Mouse (Mus musculus): ENCODE measurements around the gene 2810408A11Rik.
A peak's percentile ranks its signal among the peaks of the same experiment; 100 is the strongest.
"Not testable (repeated sequence)": the region's sequence is repeated elsewhere in the genome, so short reads cannot be mapped to it uniquely, and the experiment has no call there.

The 2810408A11Rik gene

DNA sequence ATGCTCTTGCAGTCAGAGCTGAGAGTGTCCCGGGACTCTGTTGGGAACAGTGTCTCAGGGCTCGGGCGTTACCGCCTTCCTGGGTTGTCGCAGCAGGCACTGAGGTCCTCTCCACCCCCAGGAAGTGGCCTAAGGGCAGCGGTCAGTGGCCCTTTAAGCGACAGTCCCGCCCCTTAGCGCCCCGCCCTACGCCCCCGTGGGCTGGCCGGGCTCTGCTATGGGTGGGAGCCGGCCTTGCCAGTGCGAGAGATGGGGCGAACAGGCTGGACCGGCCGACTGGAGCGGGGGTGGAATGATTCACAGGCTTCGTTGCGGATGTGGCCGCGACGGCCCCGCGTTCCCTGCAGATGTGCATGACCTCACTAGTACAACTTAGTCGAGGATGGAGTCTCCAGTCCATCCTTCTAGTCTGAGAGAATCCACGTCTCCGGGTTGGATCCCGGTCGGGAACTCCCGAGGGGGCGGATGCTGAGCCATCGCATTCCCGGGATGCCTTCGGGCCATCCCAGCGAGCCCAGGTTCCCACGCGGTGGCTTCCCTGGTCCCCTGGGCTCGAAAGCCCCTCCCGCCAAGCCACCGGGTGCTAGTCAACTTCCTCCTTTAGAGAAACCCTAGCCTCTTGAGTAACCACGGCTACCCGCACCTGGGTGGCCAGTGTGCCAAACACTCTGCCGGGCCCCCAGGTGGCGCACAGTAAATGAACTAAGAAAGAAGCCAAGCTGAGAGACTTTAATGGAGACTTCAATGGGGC, 19.8 kb downstream of the 2810408A11Rik start, which contains the start of gene Kctd11:
TSS of gene Kctd11 (minus strand) at position 554 of the 751 bp plus-strand sequence.
- peak; percentile 87 for DNase-seq (ENCODE audit: low spot score)

DNA sequence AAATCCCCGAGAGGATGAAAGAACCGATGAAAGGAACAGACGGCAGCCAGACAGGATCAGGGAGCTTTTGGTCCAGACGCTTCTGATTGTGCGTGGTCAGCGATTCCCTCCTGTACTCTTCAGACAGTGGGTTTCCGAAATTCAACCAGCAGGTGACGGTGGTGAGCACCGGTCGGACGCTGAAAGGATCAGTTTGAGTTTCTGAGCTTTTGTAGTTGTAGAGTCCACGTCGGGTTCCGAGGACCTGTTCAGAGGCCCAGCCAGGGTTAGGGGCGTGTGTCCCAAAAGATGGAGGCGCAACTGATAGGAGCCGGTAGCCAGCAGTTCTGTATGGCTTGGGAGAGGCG, 20.3 kb downstream of the 2810408A11Rik start:
- DNase-seq (ENCODE audit: low spot score): peak; percentile 87

DNA sequence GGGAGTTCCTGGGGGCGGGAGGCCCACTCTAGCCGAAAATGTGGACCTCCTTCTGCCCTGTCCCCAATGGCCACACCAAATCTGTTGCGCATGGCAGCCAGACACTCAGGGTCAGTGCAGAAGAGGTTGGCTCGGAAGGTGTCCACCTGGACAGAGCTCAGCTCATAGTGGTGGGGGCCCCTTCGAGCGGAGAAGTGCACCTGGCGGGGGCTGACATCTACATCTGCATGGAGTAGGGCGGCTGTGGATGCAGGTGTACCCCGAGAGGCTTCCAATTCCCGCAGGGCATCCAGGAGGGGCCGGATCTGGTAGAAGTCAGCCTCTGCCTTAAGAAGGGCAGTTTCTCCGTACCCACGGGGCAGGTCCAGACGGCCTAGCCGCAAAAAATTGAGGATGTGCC, 21.1 kb downstream of the 2810408A11Rik start:
- DNase-seq (ENCODE audit: low spot score): no peak

DNA sequence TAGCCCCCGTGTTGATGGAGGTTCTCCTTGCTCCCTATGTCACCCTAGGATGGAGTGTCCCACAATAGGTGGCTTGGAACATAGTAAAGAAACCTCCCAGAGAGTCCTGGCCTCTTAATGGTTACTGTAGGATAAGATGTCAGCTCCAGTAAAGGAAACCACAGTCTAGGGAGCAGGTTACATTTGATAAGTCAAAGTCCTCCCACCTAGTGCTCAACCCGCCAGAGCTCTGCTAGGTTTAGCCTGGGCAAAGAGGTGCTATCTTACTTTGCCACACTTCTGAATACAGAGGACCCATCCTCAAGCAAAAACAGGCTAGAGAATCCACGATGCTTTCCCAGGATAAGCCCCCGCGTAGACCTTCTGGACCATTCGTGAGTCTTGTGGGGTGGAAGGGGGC, 21.8 kb downstream of the 2810408A11Rik start:
- no peak for DNase-seq (ENCODE audit: low spot score)

DNA sequence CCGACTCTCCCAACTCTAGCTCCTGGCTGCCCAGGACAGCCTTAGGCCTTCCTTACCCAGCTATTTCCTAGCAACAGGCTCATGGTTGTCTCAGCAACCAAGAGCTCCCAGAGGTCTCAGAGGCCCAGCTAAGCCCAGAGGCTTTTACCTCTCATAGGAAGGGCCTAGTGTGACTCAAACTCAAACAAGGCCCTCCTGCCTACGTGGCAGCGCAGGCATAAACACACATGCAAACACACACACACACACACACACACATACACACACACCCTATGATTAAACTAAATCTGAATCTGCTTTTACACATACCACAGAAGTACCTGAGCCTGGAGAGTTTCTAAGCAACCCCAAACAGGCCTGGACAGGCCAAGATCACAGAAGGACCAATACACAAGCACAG, 22.4 kb downstream of the 2810408A11Rik start:
- peak; percentile 42 for DNase-seq (ENCODE audit: low spot score)

DNA sequence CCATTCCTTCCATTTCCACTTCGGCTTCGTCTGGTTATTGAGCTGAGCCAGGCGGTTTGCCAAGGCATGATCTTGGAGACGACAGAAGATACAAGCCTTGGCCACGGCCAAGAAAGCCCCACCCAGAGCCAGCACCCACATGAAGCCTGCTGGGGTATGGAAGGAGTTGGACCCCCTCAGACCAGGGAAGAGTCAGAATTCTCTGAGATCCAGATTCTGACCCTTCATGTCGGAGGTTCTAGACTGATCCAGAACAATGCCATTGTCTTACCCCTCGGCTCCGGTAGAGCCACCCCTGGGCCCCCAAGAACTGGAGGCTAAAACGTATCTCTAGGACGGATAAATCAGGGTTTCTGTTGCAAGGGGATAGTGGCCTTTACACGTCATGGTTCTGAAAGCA, 22.9 kb downstream of the 2810408A11Rik start, which contains the start of gene Tmem95:
TSS of gene Tmem95 (minus strand) at position 141 of the 400 bp plus-strand sequence.
- no peak for DNase-seq (ENCODE audit: low spot score)

DNA sequence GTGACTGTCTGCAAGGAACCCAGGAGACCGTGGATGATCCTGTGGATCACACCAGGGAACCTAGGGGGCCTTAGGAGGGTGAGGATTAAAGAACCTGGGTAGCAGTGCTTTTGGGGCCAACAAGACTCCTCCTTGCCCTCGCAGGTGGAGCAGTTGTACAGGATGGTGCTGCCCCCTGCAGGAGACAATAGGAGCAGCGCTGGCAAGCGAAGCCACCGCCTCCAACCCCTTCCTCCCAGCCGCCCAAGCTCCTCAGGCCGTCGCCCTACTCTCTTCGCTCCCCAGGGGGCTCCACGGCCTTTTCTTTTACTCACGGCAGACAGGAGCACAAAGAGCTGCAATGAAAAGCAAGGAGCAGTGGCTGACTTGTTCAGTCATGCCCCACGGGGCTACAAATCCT, 23.9 kb downstream of the 2810408A11Rik start:
- peak; percentile 88 for DNase-seq (ENCODE audit: low spot score)

DNA sequence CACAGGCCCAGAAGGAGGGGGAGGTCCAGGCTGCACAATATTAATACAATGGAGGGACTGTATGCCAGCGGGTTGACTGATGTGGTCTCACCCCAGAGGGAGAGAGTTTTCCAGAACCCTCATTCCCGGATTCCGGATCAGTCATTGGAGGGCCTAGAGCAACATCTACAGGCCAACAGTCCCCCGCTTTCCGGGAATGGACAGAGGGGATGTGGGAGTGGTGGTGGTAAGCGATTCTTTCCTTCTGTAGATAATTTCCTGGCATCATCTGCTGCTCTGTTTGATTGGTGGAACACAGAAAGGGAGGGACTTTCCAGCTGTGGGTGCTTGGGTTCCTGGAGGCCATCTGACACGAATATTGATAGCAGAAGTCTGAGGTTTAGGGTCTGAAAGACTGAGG, 24.6 kb downstream of the 2810408A11Rik start:
- peak; percentile 41 for DNase-seq (ENCODE audit: low spot score)

DNA sequence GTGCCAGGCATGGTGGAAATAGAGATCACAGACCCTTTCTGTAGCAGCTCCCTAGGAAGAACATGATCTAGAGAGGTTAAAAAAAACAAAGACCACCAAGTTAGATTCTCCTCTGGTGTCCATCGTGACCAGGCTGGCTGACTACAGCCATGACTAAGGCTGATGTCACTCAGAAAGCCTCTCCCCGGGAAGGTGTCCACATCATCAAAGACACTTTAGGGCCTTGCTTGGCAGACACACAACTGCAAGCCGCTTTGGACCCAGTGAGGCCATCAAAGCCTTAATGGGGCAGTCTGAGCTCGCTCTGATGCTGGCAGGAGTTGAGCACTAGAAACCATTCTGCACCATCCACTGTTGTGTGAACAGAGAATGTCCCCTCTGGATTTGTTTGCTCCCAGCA, 28.3 kb downstream of the 2810408A11Rik start:
- no peak for DNase-seq (ENCODE audit: low spot score)

DNA sequence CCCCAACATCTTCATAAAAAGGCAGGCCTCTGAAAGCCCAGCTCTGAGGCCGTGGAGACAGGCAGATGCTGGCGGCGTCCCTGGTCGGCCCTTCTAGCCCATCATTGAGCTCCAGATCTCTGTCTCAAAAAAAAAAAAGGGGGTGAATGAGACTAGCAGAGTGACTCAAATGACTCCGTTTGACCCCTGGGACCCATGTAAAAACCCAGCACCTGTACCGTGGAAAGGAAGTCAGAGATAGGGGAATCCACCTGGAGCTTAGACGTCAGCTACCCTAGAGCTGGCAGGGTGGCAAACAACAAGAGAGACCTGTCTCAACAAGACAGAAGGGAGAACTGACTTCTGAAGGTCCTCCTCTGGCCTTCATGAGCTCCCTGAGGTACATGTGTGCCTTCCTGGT, 29.0 kb downstream of the 2810408A11Rik start:
- DNase-seq (ENCODE audit: low spot score): no peak

DNA sequence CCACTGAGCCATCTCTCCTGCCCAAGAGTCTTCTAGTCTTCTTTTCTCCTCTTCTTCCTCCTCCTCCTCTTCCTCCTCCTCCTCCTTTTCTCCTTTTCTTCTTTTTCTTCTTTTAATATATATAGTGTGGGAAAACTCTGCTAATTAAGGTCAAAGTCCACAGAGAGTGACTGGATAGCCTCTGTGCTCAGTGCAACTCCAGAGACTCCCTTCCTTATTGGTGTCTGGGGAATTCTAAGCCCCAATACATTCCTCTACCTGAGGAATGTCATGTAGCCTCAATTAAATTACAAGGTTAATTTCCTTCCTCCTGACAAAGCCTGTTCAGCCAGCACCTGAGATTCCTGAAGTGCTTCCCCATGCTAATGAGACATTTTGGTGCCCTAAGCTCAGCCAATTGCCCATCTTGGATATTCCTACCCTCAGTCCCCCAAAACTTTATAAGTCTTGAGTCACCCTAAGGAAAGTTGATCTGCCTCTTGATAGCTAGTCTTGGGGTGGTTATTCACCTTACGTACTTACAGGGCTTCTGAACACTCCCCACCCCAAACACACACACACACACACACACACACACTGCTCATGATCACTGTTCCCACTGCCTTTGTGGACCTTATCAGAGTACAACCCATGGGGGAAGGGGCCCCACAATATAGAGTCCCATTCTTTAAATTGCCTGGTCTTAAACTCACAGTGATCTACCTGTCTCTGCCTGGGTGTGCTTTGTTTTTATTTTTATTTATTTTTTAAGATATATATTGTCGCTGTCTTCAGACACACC, 30.3 kb downstream of the 2810408A11Rik start:
- DNase-seq (ENCODE audit: low spot score): no peak

DNA sequence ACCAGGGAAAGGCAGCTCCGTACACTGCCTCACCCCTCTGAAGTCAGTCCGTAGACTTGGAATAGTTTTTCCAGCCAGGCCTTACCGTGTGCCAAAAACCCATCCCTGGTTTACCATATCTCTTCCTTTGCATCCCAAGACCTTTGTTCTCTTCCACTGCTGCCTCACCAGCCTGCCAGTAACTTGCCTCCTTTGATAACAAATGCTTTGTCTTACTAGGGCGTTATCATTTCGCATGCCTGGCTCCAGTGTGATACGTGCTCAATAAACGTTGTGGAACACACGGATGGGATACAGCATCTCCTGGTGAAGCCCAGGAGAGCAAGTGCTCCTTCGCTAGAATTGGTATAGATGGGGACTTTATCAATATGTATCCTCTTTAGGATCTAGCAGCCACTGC, 33.5 kb downstream of the 2810408A11Rik start:
- no peak for DNase-seq (ENCODE audit: low spot score)

DNA sequence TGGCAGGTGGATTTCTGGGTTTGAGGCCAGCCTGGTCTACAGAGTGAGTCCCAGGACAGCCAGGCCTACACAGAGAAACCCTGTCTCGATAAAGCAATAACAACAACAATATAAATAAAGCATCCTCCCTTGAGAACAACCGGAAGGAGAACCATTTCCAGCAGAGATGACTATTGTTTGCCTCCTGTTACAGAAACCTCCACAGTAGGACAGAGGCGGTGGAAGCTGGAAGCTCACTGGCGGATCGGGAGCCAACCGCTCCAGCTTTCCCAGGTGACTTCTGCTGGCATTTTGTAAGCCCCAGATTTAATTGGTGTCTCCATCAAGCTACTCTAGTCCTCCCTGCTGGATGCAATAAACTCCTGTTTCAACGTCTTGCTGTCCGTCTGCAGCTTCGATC, 35.2 kb downstream of the 2810408A11Rik start:
- no peak for DNase-seq (ENCODE audit: low spot score)

DNA sequence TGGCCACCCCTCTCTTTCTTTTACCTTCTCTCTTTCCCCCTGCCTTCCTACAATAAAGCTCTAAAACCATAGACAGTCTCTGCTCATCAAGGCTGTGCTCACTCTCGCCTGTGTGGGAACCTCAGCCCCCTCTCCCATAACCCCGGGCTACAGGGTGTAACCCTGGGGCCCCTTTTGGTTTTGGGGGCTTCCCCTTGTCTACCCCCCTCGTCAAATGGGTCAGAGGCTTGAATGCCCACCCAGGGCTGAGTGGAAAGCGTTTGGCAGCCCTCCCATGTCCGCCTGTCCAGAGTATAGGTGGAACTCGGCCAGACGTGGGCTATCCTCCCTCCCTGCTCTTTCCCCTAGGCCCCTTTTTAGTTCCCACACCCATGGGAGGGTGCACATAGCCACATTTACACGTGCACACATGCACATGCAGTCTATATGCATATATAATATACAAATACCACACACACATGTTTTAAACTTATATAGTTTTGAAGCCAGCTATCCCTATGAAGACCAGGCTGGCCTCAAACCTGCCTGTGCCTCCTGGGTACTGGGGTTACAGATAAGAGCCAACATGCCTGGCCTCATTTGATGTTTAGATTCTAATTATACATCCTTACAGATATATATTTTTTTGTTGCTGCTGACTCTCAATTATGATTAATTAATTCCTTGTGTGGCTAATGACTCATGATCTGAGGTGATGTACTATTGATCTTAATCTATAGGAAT, 36.5 kb downstream of the 2810408A11Rik start:
- no peak for DNase-seq (ENCODE audit: low spot score)

DNA sequence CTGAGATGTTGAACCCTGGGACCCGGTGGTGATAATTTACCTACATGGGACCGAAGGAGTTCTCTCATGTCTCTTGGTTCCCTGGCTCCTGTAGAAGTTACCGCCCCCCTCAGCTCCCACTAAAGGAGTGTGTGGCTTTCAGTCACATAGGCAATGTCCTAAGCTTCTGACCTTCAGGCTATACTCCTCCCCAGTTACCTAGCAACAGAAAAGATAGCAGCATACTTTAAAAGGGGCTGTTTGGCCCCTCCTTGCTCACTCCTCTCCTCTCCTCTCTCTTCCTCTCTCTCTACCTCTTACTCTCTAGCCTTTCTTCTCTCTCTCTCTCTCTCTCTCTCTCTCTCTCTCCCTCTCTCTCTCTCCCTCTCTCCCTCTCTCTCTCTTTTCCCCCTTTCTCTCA, 37.1 kb downstream of the 2810408A11Rik start:
- not testable (repeated sequence) for DNase-seq (ENCODE audit: low spot score)

DNA sequence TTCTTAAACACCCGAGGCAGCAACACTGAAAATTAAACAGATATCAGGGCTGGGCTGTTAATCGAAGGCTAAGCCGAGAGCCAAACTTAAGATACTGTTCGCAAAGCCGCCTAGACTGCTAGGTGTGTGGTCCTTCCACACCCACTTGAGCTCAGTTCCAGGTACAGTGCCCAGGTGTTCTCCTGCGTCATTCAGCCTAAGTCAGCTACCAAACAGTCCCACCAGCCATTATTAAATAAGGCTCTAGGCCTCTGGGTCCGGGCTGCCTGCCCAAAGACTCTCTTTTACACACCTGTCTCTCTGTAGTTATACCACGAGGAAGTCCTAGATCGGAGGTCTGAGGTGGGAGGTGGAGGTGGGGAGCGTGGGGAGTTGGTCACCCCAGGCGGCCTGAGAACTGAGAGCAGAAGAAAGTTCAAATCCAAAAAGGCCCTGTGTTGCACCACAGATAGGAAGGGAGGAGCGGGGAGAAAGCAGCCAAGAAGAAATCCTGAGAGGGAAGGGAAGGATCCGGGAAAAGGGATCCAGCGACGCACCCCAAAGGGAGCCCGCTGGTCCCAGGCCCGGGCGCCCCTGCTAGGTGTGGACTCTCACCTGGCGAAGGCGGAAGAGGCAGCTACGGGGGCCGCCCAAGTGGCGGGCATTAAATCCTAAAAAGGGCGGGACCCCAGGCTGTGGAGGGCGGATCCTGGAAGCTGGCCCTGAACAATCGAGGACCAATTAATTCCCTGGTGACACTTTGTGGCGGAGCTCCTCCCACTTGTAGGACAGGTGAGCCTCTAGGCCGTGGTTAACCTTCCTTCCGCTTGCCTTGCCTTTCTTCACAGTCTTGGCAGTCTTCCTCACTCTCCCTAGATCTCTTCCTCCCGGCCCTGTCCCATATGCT, 42.4 kb downstream of the 2810408A11Rik start, which contains the start of gene Tnk1:
TSS of gene Tnk1 (minus strand) at position 618 of the 886 bp plus-strand sequence.
- DNase-seq (ENCODE audit: low spot score): no peak

DNA sequence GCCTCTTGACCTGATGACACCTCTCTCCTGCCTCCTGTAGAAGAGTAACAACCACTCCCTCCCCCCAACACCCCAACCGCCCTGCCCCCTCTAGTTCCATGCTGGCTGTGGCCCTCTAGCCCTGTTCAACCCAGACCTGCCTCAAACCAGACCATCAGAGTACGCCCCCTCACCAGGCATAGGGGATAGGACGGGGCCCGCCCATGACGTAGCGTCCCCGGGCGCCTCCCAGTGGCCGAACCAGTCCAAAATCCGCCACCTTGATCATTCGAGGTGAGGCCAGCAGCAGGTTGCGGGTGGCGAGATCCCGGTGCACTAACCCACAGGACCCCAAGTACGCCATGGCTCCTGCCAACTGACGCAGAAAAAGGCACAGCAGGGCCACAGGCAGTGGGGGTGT, 45.4 kb downstream of the 2810408A11Rik start:
- no peak for DNase-seq (ENCODE audit: low spot score)

DNA sequence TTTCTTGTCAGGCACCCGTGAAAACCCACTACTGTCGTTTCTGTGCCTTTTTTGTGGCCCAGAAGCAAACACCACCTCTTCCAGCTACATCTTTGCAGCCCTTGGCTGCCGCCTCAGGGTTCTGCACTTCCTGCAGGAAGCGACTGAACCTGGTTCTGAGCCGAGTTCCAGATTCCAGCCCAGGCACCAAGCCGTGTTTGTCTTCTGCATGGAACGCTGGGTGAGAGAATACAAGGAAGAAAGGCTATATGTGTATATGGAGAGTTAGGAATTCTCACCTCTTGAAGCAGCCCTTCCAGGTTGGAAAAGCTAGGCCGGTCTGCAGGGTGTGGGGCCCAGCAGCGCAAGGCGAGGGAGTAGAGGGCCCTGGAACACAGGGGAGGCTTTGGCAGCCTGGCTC, 46.1 kb downstream of the 2810408A11Rik start:
- no peak for DNase-seq (ENCODE audit: low spot score)

DNA sequence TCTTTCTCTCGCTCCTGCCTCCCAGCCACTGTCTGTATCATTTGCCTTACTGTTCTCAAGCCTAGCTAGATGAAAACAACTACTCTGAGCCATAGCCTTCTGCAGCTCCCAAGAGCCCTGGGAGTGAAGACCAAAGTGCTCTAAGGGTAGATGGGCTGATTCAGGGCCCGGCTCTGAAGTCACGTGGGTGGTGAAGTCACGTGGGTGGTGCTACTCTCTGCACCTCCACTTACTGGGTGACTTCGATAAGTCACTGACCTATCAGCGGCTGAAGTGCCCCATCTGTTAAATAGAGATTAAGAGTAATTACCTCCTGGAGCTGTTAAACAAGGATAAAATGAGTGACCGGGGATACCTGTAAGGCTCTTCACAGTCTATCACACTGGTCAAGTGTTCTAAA, 46.8 kb downstream of the 2810408A11Rik start:
- DNase-seq (ENCODE audit: low spot score): no peak

DNA sequence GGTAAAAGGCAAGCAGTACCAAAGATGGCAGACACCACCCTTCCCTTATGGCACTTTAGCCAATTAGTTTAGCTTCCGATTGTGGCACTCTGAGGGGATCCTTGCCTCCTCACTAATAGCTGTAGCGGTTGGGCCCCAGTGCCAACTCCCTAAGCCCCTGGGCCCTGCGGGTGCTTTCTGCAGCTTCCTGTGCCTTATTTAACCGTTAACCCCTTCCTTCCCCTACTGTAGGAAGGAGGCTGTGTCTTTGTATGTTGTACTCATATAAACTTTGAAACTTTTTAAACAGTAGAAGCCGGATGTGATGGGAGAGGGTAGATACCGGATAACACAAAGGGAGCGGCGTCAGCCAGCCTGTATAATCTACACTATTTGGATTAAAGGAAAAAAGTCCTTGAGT, 50.0 kb downstream of the 2810408A11Rik start:
- DNase-seq (ENCODE audit: low spot score): no peak

DNA sequence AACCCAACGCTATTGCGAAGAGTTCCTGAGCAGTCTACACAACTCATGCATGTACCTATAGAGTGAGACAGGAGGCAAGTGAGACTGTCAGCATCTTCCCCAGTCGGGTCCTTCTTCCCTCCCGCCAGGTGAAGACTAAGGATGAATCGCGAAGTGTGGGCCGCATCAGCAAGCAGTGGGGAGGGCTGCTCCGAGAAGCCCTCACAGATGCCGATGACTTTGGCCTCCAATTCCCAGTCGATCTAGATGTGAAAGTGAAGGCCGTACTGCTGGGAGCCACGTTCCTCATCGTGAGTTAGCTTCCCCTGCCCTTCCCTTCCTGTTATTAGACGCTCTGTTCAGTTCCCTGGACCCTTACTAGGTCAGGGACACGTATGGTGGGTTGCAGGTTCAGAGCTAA, 50.9 kb downstream of the 2810408A11Rik start:
- no peak for DNase-seq (ENCODE audit: low spot score)

DNA sequence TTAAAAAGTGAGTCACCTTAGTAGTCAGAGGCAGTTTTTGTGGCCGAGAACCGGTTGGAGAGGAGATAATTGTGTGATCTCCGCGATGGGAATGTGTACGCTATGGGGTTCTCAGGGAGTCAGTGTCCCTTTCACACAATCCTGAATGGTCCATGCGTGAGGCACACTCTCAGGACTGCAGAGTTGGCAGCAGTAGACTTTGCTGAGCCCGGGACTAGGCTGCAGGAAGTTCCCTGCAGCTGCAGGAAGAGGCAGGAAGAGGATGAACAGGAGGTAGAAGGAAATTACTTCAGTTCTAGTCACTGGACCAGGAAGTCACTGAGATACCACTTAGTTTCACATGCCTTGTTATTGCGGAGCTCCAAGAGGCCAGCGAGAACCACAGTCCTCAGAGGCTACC, 51.7 kb downstream of the 2810408A11Rik start:
- no peak for DNase-seq (ENCODE audit: low spot score)
